Mouse (Mus musculus): ENCODE measurements at regions not wholly inside any gene's neighbourhood (a gene's known extent, or its start where the extent isn't known, plus 50 kb on each side); places are given as distances from the start of the nearest gene placed in this dataset.
A peak's percentile ranks its signal among the peaks of the same experiment; 100 is the strongest.
"Not testable (repeated sequence)": the region's sequence is repeated elsewhere in the genome, so short reads cannot be mapped to it uniquely, and the experiment has no call there.

DNA sequence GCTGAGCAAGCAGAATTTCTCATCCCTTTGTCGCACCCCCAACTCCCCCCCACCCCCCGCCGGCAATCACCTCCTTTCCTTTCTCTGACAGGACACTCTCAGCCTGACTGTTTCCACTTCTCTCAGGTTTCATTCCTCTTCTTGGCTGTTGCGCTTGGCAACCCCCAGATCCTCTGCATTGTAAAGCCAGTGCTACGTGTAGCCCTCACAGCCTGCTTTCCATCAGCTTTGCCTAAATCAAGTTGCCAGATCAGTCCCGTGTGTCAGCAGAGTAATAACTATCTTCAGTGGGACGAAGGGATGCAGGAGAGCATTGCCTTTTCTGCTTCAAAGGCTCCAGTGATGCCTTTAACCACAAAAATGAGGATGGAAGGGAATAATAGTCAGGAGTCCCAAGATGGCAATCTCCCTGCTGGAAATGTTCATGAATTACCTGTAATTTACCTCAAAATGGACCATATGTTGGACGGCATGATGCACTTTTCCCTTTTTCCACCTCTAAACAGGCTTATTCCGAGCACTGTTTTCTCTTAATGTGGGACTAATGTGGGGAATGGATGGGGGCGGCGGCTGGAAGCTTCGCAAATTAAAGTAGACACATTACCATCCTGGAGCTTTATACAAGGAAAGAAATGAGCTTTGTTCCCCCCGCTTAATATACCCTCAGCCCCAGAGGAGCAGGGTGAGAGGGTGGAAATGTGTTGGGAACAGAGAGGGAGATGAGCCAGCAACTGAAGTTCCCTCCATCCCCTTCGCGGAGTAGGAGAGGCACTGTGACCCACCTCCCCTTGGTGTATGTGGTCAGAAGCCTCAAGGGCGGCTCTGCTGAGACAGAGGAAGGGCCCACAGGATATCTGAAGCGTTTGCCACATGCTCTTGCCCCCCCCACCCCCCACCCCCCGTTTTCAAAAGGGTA is 168.3 kb upstream of the Npvf start:
- DNase-seq (ENCODE audit: low spot score), result no peak

DNA sequence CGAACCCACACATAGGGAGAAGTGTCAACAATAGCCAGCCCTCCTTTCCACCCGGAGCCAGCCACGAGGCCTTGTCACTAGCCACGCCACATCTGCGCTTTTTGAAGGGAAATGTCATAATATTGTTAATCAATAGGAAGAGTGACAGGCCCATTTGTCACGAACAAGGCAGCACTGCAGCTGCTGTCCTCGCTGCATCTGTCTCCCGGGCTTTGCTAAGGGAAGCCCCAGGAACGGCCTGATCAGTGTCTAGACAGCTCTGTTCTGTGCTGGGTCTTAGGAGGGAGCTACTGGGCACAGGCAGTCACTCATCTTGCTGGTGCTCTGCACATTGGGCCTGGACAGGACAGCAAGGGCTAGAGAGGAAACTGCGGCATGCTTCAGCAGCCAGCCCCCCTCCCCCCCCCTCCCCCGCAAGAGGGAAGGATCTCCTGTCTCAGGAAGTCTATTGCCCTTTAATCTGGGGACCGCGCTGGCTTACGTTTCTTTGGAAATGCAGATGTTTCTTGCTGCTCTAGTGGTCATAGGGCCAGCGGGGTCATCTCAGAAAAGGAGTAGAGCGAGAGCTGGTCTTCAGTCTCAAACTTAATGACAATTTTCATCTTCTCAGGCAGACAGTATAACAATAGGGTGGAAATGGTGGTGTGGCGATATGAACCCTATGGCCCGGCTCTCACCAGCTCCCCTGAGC is 169.1 kb upstream of the Npvf start:
- no peak for DNase-seq (ENCODE audit: low spot score)

DNA sequence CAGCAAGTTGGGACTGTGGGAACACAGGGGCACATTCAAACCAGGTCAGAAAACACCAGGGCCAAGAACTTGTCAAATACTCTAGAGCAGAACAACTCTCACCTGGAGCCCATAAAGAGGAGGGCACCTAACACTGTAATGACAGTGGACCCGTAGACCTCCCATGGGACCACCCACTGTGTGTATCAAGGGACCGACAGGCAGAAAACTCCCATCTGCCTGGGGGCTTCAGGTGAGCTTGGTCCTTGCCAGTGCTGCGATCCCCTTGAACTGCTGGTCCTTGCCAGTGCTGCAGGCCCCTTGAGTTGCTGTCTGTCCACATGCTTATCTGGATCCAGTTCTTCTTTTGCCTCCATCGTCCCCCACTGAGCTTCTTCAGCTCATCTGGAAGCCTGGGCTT is 170.2 kb upstream of the Npvf start:
- no peak for DNase-seq (ENCODE audit: low spot score)

GRCm38 (mm10) chr6:50831725-50832124 is 177.5 kb upstream of the Npvf start:
- no peak for DNase-seq (ENCODE audit: low spot score)

GRCm38 (mm10) chr6:50835997-50836625 is 181.9 kb upstream of the Npvf start:
- no peak for DNase-seq (ENCODE audit: low spot score)

GRCm38 (mm10) chr6:50840826-50841225 is 186.6 kb upstream of the Npvf start:
- no peak for DNase-seq (ENCODE audit: low spot score)

- not testable (repeated sequence) for DNase-seq (ENCODE audit: low spot score)
Measured at GRCm38 (mm10) chr6:50845246-50845645, 191.0 kb upstream of the Npvf start.

DNA sequence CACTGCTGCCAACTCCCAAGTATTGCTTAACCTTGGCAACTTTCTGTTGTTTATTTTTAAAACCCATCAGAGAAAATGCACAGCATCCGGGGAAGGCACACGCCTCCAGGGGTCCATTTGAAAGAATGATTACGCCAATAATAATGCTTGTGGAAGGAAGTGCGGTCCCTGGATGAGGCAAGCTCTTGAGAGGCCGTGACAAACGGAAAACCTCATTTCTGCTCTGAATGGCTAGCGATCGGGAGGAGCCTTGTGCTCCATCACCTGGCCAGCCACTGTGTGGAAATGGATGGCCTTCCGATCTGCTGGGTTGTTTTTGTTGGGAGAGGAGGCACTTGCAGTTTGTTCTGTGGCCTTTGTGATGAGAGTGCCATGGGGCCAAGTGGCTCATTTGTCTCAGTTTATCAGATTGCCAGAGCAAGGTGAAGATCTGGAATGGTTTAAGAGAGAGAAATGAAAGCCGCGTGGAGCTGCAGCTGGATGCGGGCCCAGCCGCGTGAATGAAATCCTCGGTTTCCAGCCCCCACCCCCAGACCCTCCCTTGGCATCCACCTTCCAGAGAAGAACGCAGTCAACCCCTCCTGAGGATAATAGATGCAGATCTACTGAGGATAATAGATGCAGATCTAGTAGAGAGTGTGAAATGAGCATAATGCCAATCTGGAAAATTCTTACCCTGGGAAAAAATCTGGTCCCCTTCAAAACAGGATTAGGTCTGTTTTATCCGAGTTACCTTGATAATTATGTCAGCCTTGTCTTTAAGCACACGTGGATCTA is 192.7 kb upstream of the Npvf start:
- no peak for DNase-seq (ENCODE audit: low spot score)

- no peak for DNase-seq (ENCODE audit: low spot score)
Measured at GRCm38 (mm10) chr6:50847548-50847947, 193.3 kb upstream of the Npvf start.

DNA sequence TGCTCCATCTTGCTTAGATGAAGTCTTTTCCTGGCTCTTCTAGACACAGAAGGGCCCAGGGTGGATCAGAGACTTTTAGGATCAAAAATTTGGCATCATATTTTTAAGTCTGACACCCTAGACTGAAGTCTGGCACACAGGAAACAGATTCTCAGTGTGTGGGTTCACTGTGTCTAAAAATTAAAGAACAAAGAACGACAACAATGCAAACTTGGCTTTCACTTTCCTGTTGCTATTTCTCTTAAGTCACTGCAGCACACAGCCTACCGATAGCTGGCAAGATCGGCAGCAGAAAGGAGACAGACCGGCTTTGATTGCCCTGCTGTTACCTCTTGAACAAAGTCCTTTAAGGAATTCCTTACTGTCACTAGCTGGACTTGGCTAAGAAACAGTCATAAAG is 204.9 kb upstream of the Npvf start:
- DNase-seq (ENCODE audit: low spot score), result no peak

- no peak for DNase-seq (ENCODE audit: low spot score)
Measured at GRCm38 (mm10) chr6:50877991-50878390, 223.8 kb upstream of the Npvf start.

DNA sequence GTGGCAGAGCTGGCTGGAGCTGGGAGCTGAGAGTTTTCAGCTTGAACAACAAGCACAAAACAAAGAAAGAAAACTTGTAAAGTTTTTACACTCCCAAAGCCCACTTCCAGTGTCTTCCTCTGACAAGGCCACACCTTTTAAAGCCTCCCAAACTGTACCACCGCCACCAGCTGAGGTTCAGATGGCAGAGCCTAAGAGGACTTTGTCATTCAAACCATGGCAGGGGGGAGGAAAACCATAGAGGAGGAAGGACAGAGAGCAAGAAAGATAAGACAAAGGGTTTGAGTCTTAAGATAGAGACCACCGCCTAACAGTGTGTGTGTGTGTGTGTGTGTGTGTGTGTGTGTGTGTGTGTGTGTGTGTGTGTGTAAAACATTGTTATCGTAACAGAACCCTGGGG is 228.1 kb upstream of the Npvf start:
- no peak for DNase-seq (ENCODE audit: low spot score)

DNA sequence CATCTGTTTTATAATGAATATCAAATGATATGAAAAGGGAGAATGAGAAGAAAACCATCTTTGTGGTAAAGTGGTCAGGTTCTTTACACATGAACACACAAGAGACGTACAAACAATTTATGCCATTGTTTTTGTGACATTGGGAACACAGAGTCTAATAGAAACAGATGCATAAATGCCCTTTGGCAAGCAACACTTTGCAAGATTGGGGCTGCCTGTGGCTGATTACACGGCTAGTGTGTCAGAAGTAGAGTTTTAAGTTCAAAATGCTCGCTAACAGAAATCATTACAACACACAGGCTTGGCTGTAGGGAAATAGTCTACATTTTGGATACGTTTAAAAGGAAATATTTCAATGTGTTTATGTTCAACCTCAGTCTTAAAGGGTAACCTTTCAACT is 228.5 kb upstream of the Npvf start:
- DNase-seq (ENCODE audit: low spot score), result no peak

GRCm38 (mm10) chr6:50885031-50885430 is 230.8 kb upstream of the Npvf start:
- no peak for DNase-seq (ENCODE audit: low spot score)

DNA sequence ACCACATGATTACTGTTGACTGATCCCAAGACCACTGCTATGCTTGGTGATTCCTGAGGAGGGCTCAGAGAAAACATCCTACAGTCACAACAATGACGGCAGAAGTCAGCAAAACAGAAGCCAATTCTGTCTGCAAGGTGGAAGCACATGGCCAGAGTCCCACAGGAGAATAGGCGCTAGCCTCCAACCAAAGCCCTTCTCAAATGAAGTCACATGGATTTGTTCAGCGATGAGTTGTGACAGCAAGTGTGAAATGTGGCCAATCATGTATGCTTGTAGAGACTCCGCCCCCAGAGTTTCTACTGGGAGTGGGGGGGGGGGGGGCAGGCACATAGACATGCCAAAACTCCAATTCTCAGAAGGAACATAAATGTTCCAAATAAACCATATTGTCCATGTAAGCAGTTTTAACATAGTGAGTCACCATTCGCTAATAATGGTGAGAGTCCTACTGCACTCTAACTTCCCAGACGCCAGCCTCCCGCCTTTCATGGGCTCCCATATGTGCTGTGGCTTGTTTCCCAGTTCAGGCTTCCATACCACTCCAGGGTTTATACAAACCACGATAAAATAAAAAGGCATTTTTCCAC is 231.6 kb upstream of the Npvf start:
- DNase-seq (ENCODE audit: low spot score), result no peak

GRCm38 (mm10) chr6:50890370-50891204 is 236.3 kb upstream of the Npvf start:
- DNase-seq (ENCODE audit: low spot score), result peak; percentile 13

DNA sequence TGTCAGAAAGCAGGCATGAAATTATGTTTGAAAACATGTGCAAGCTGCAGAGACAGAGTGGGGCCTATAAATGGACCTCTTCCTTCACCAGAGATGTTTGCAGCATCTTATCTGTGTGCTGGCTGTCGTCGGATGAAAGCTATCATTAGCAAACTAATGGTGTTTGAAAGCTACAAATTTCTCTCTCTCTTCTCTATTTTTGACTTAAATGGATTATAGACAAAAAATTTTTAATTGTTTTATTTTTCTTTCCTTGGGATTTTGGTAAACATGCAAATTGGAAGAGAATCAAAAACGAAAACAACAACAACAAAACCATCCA is 236.9 kb upstream of the Npvf start:
- DNase-seq (ENCODE audit: low spot score), result no peak

DNA sequence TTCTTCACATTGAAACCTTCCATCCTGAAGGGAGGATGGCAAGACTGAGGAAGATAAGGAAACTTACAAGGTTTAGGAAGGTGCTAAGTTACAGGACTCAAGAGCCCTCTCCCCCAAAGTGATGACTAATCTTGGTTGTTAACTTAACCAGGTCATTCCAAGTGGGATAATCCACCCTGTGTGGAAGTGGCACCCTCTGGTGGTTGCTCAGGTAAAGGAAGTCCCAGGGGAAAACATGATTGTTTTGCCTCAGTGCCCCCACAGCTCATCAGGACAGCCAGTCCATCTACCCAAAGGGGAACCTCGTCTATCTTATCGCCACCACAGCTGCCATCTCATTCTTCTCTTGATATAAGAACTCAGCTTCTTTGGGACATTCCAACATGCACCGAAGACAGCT is 244.6 kb upstream of the Npvf start:
- DNase-seq (ENCODE audit: low spot score), result no peak

- no peak for DNase-seq (ENCODE audit: low spot score)
Measured at GRCm38 (mm10) chr6:50915166-50916030, 261.2 kb upstream of the Npvf start.

- no peak for DNase-seq (ENCODE audit: low spot score)
Measured at GRCm38 (mm10) chr6:50918248-50918647, 264.0 kb upstream of the Npvf start.
